Mouse (Mus musculus): ENCODE measurements at regions not wholly inside any gene's neighbourhood (a gene's known extent, or its start where the extent isn't known, plus 50 kb on each side); places are given as distances from the start of the nearest gene placed in this dataset.

DNA sequence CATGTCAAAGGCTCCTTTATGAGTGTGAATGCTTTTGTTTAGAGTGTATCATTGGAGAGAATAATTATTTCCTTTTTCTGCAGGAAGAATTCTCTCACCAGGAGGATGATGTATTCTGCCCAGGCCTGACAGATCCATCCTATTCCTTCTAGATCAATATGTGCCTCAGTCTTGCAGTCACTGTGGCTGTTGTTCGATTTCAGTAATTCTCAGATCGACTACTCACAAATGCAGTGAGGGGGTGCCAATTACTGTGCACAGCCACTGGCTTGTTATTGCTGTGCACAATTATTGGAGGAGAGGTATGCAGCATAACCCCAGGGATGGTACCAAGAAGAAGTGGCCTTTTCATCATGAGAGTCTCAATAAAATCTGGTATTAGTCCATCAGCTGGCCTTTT is 689.2 kb downstream of the Hdgfl1 start:
- TF ChIP-seq GATA1 (IDR thresholded peaks at IDR 0.05; ENCODE audit: borderline replicate concordance, low read length) (no peak), FLI1 (IDR thresholded peaks at IDR 0.05; ENCODE audit: low read length) (no peak)

All from megakaryocyte, embryonic 14.5 days (primary cell).